Comparison of ENCODE assay signal across 23 mouse cellular contexts in the genomic region with DNA sequence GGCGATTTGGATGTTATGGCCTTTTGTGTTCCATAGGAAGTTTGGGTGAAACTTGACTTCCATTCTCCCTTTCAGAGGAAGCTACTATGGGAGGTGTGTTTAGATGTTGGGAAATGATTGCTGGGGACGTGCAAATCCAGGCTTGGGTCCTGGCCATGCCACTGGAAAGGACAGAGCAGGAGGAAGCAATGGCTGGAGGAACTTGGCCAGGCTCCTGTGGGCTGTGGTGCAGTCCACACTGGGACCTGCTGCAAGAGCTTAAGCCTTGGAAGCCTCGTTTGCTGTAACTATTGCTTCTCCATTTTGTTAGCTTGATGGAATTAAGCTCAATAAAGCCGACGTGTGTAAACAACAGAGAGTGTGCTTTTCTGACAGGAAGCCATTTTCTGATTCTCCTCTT.
A peak's percentile ranks its signal among the peaks of the same experiment; 100 is the strongest.
DNase-seq lines count a peak whose midpoint lies in the region; ATAC-seq and TF ChIP-seq lines count a peak whose summit lies in the region.
"Had no signal": no experiment of that assay in that cellular context is flagged by ENCODE, and none has a peak within 500 bp of the region (broad histone marks: within the 10 kb centered on the region; RNA-seq: fewer than 3 reads in every experiment).

No protein-coding gene starts in this region.

- H3K9me3 ChIP-seq in embryonic facial prominence, embryonic 12.5 days: no peaks in the 10 kb centered on the region
- no peaks in the 10 kb centered on the region for H3K9me3 ChIP-seq in embryonic facial prominence, embryonic 10.5 days
- no peaks in the 10 kb centered on the region for H3K9me3 ChIP-seq in embryonic facial prominence, embryonic 13.5 days
- H3K9me3 ChIP-seq: heart, embryonic 10.5 days; hindbrain, embryonic 10.5 days; limb, embryonic 10.5 days; liver, embryonic 12.5 days; lung, embryonic 15.5 days; midbrain, embryonic 10.5 days; stomach, embryonic 15.5 days had no signal

- no peak overlapping the region for H3K4me2 ChIP-seq in embryonic facial prominence, embryonic 12.5 days (replicated peaks)
- no peak overlapping the region for H3K4me2 ChIP-seq in embryonic facial prominence, embryonic 13.5 days
- H3K4me2 ChIP-seq: liver, embryonic 12.5 days; lung, embryonic 15.5 days; stomach, embryonic 15.5 days had no signal

- DNase-seq in embryonic facial prominence, embryonic 10.5 days (ENCODE audit: low spot score): no peak
- peak; percentile 11 for DNase-seq in liver, adult 2 months (ENCODE audit: extremely low read depth, low read depth, low spot score)
- no peak for DNase-seq in liver
- no peak for DNase-seq in testis, postnatal 10 days (ENCODE audit: low spot score)
- DNase-seq: B cell, adult 2 months; cerebellum, adult 9-10 months; gastrocnemius, postnatal 36 days; kidney, postnatal 14 days; retina, postnatal 1 day; thymus, adult 2 months had no signal

- no peaks in the 10 kb centered on the region for H3K27me3 ChIP-seq in embryonic facial prominence, embryonic 12.5 days
- H3K27me3 ChIP-seq in embryonic facial prominence, embryonic 10.5 days (replicated peaks; ENCODE audit: low read depth, poor library complexity, severe bottlenecking): 0 out of 2 replicates have a peak, but pooled peaks cover 4% of the 10 kb centered on the region
- H3K27me3 ChIP-seq in liver, adult 2 months (ENCODE audit: control insufficient read depth, insufficient read depth, low read length): no peaks in the 10 kb centered on the region
- no peaks in the 10 kb centered on the region for H3K27me3 ChIP-seq in embryonic facial prominence, embryonic 13.5 days
- H3K27me3 ChIP-seq: liver, embryonic 12.5 days; lung, embryonic 15.5 days; stomach, embryonic 15.5 days had no signal

- H3K27ac ChIP-seq in embryonic facial prominence, embryonic 12.5 days: peak overlapping the region; percentile 25; the same call in 1 of the 2 replicates
- H3K27ac ChIP-seq in embryonic facial prominence, embryonic 10.5 days (replicated peaks): no peak overlapping the region
- no peak overlapping the region for H3K27ac ChIP-seq in liver, adult 2 months (replicated peaks; ENCODE audit: insufficient read depth, low read depth, low read length)
- H3K27ac ChIP-seq in embryonic facial prominence, embryonic 13.5 days: peak overlapping the region; percentile 70
- H3K27ac ChIP-seq in olfactory bulb, adult 2 months (ENCODE audit: insufficient read depth, low read depth, low read length): peak overlapping the region; percentile 61
- H3K27ac ChIP-seq: heart, embryonic 10.5 days; hindbrain, embryonic 10.5 days; hindbrain, postnatal 0 days; layer of hippocampus, adult 2 months; limb, embryonic 10.5 days; liver, embryonic 12.5 days; lung, embryonic 15.5 days; midbrain, embryonic 10.5 days; stomach, embryonic 15.5 days had no signal

- H3K79me2 ChIP-seq in liver, adult 2 months (ENCODE audit: control insufficient read depth, insufficient read depth, low read length): no peaks in the 10 kb centered on the region

- no peaks in the 10 kb centered on the region for H3K36me3 ChIP-seq in embryonic facial prominence, embryonic 12.5 days
- H3K36me3 ChIP-seq in embryonic facial prominence, embryonic 10.5 days (replicated peaks): no peaks in the 10 kb centered on the region
- no peaks in the 10 kb centered on the region for H3K36me3 ChIP-seq in liver, adult 2 months (ENCODE audit: control insufficient read depth, insufficient read depth, low read length)
- no peaks in the 10 kb centered on the region for H3K36me3 ChIP-seq in embryonic facial prominence, embryonic 13.5 days
- H3K36me3 ChIP-seq: heart, embryonic 10.5 days; hindbrain, embryonic 10.5 days; limb, embryonic 10.5 days; liver, embryonic 12.5 days; lung, embryonic 15.5 days; midbrain, embryonic 10.5 days; stomach, embryonic 15.5 days had no signal

- peaks cover 41% of the 10 kb centered on the region for H3K4me1 ChIP-seq in embryonic facial prominence, embryonic 12.5 days
- H3K4me1 ChIP-seq in embryonic facial prominence, embryonic 10.5 days: peaks cover 59% of the 10 kb centered on the region
- H3K4me1 ChIP-seq in liver, adult 2 months (ENCODE audit: control insufficient read depth, insufficient read depth, low read length): peaks cover 8% of the 10 kb centered on the region
- H3K4me1 ChIP-seq in embryonic facial prominence, embryonic 13.5 days: peaks cover 53% of the 10 kb centered on the region
- H3K4me1 ChIP-seq in olfactory bulb, adult 2 months (ENCODE audit: control insufficient read depth, insufficient read depth, low read length): peaks cover 35% of the 10 kb centered on the region

- WGBS in embryonic facial prominence, embryonic 12.5 days: 63% methylated on average over 5 of the region's 5 CpGs
- 62% methylated on average over 5 of the region's 5 CpGs for WGBS in embryonic facial prominence, embryonic 10.5 days
- 32% methylated on average over 5 of the region's 5 CpGs for WGBS in liver, adult 2 months
- WGBS in embryonic facial prominence, embryonic 13.5 days: 62% methylated on average over 5 of the region's 5 CpGs
- WGBS in olfactory bulb, adult 2 months: 67% methylated on average over 5 of the region's 5 CpGs

- H3K4me3 ChIP-seq in embryonic facial prominence, embryonic 12.5 days: no peak overlapping the region
- no peak overlapping the region for H3K4me3 ChIP-seq in embryonic facial prominence, embryonic 10.5 days
- H3K4me3 ChIP-seq in liver, adult 2 months (ENCODE audit: insufficient read depth, low read depth, low read length): no peak overlapping the region
- no peak overlapping the region for H3K4me3 ChIP-seq in embryonic facial prominence, embryonic 13.5 days
- H3K4me3 ChIP-seq in olfactory bulb, adult 2 months (ENCODE audit: insufficient read depth, low read depth, low read length): no peak overlapping the region
- H3K4me3 ChIP-seq: heart, embryonic 10.5 days; hindbrain, embryonic 10.5 days; layer of hippocampus, adult 2 months; limb, embryonic 10.5 days; liver, embryonic 12.5 days; lung, embryonic 15.5 days; midbrain, embryonic 10.5 days; stomach, embryonic 15.5 days had no signal

- no peak for TF ChIP-seq POLR2A in liver, adult 2 months (IDR thresholded peaks at IDR 0.05; ENCODE audit: extremely low read depth, insufficient read depth, low read length)
- TF ChIP-seq POLR2A in olfactory bulb, adult 2 months (IDR thresholded peaks at IDR 0.05; ENCODE audit: insufficient read depth, low read depth, low read length): no peak

- no peak for TF ChIP-seq CTCF in liver, adult 2 months (IDR thresholded peaks at IDR 0.05; ENCODE audit: low read depth, low read length)
- no peak for TF ChIP-seq CTCF in olfactory bulb, adult 2 months (IDR thresholded peaks at IDR 0.05; ENCODE audit: insufficient read depth, low read depth, low read length)

- H3K9ac ChIP-seq in embryonic facial prominence, embryonic 12.5 days: no peak overlapping the region
- no peak overlapping the region for H3K9ac ChIP-seq in liver, adult 2 months (ENCODE audit: low read depth, low read length)
- no peak overlapping the region for H3K9ac ChIP-seq in embryonic facial prominence, embryonic 13.5 days
- H3K9ac ChIP-seq: liver, embryonic 12.5 days; lung, embryonic 15.5 days; stomach, embryonic 15.5 days had no signal

- no peak for ATAC-seq in embryonic facial prominence, embryonic 12.5 days (ENCODE audit: insufficient number of reproducible peaks, insufficient read depth, low FRiP score, low TSS enrichment)
- ATAC-seq in embryonic facial prominence, embryonic 13.5 days (ENCODE audit: insufficient number of reproducible peaks, insufficient read depth, low FRiP score, low TSS enrichment, low read depth): no peak
- ATAC-seq: hindbrain, postnatal 0 days; intestine, postnatal 0 days; liver, embryonic 12.5 days had no signal

Comparison
In these comparisons a context has a peak if more than half of its experiments do, and no peak if none do; other contexts are left out.
1. H3K27ac ChIP-seq: peak in embryonic facial prominence, embryonic 12.5 days (single experiment), embryonic facial prominence, embryonic 13.5 days (single experiment) and olfactory bulb, adult 2 months (single experiment); none in embryonic facial prominence, embryonic 10.5 days (single experiment) and liver, adult 2 months (single experiment).